Mouse (Mus musculus): ENCODE measurements at regions not wholly inside any gene's neighbourhood (a gene's known extent, or its start where the extent isn't known, plus 50 kb on each side); places are given as distances from the start of the nearest gene placed in this dataset.

- no peak for TF ChIP-seq POLR2A (IDR thresholded peaks at IDR 0.05; ENCODE audit: borderline replicate concordance, extremely low read depth, insufficient read depth, insufficient read length)
- H3K4me2 ChIP-seq (replicated peaks; ENCODE audit: low read depth, low read length, severe bottlenecking) = no peak overlapping the region
Observed at GRCm38 (mm10) chr8:89439304-89439703, 395.3 kb upstream of the Sall1 start.

GRCm38 (mm10) chr8:89426969-89427368 is 383.0 kb upstream of the Sall1 start:
- no peak overlapping the region for H3K4me3 ChIP-seq (replicated peaks; ENCODE audit: low read length)

More at GRCm38 (mm10) chr8:89439304-89439703, 395.3 kb upstream of the Sall1 start:
- no peaks in the 10 kb centered on the region for H3K36me3 ChIP-seq (ENCODE audit: control insufficient read depth, insufficient read depth, low read length)
- H3K27me3 ChIP-seq (ENCODE audit: control insufficient read depth, insufficient read depth, low read length) = no peaks in the 10 kb centered on the region
- no peak overlapping the region for H3K4me3 ChIP-seq (replicated peaks; ENCODE audit: low read length)
- no peaks in the 10 kb centered on the region for H3K4me1 ChIP-seq (ENCODE audit: control insufficient read depth, insufficient read depth, low read length)
- DNase-seq (ENCODE audit: low spot score) (no peak), ATAC-seq (ENCODE audit: low FRiP score, low read depth) (no peak)
- H3K9me3 ChIP-seq (ENCODE audit: control insufficient read depth, low read length) = no peaks in the 10 kb centered on the region
- H3K9ac ChIP-seq (ENCODE audit: low read depth, low read length, severe bottlenecking) = no peak overlapping the region
- 40% methylated on average over 6 of the region's 6 CpGs for WGBS
- H3K27ac ChIP-seq (replicated peaks; ENCODE audit: low read depth, low read length) = no peak overlapping the region

GRCm38 (mm10) chr8:89415287-89415686 is 371.3 kb upstream of the Sall1 start:
- Histone ChIP-seq H3K36me3 (ENCODE audit: control insufficient read depth, insufficient read depth, low read length) (no peaks in the 10 kb centered on the region), H3K4me2 (replicated peaks; ENCODE audit: low read depth, low read length, severe bottlenecking) (no peak overlapping the region), H3K4me3 (replicated peaks; ENCODE audit: low read length) (no peak overlapping the region), H3K4me1 (ENCODE audit: control insufficient read depth, insufficient read depth, low read length) (no peaks in the 10 kb centered on the region), H3K9me3 (ENCODE audit: control insufficient read depth, low read length) (no peaks in the 10 kb centered on the region), H3K27ac (replicated peaks; ENCODE audit: low read depth, low read length) (no peak overlapping the region), H3K9ac (ENCODE audit: low read depth, low read length, severe bottlenecking) (no peak overlapping the region), H3K27me3 (ENCODE audit: control insufficient read depth, insufficient read depth, low read length) (no peaks in the 10 kb centered on the region)
- ATAC-seq (ENCODE audit: low FRiP score, low read depth) (no peak), DNase-seq (ENCODE audit: low spot score) (no peak)
- no peak for TF ChIP-seq POLR2A (IDR thresholded peaks at IDR 0.05; ENCODE audit: borderline replicate concordance, extremely low read depth, insufficient read depth, insufficient read length)
- WGBS = 84% methylated on average over 2 of the region's 2 CpGs

More at GRCm38 (mm10) chr8:89426969-89427368, 383.0 kb upstream of the Sall1 start:
- H3K9ac ChIP-seq (ENCODE audit: low read depth, low read length, severe bottlenecking) = no peak overlapping the region
- H3K27ac ChIP-seq (replicated peaks; ENCODE audit: low read depth, low read length) = no peak overlapping the region
- ATAC-seq (ENCODE audit: low FRiP score, low read depth) = no peak
- no peak for DNase-seq (ENCODE audit: low spot score)
- WGBS = 75% methylated on average over 3 of the region's 3 CpGs
- no peak for TF ChIP-seq POLR2A (IDR thresholded peaks at IDR 0.05; ENCODE audit: borderline replicate concordance, extremely low read depth, insufficient read depth, insufficient read length)
- no peaks in the 10 kb centered on the region for H3K4me1 ChIP-seq (ENCODE audit: control insufficient read depth, insufficient read depth, low read length)
- no peaks in the 10 kb centered on the region for H3K36me3 ChIP-seq (ENCODE audit: control insufficient read depth, insufficient read depth, low read length)
- H3K4me2 ChIP-seq (replicated peaks; ENCODE audit: low read depth, low read length, severe bottlenecking) = no peak overlapping the region
- no peaks in the 10 kb centered on the region for H3K9me3 ChIP-seq (ENCODE audit: control insufficient read depth, low read length)
- no peaks in the 10 kb centered on the region for H3K27me3 ChIP-seq (ENCODE audit: control insufficient read depth, insufficient read depth, low read length)

- Histone ChIP-seq H3K36me3 (ENCODE audit: control insufficient read depth, insufficient read depth, low read length) (no peaks in the 10 kb centered on the region), H3K4me1 (ENCODE audit: control insufficient read depth, insufficient read depth, low read length) (no peaks in the 10 kb centered on the region), H3K4me3 (replicated peaks; ENCODE audit: low read length) (no peak overlapping the region), H3K27ac (replicated peaks; ENCODE audit: low read depth, low read length) (no peak overlapping the region), H3K4me2 (replicated peaks; ENCODE audit: low read depth, low read length, severe bottlenecking) (no peak overlapping the region), H3K9ac (ENCODE audit: low read depth, low read length, severe bottlenecking) (no peak overlapping the region), H3K9me3 (ENCODE audit: control insufficient read depth, low read length) (no peaks in the 10 kb centered on the region), H3K27me3 (ENCODE audit: control insufficient read depth, insufficient read depth, low read length) (no peaks in the 10 kb centered on the region)
- 44% methylated on average over 8 of the region's 8 CpGs for WGBS
- TF ChIP-seq POLR2A (IDR thresholded peaks at IDR 0.05; ENCODE audit: borderline replicate concordance, extremely low read depth, insufficient read depth, insufficient read length) = no peak
- ATAC-seq (ENCODE audit: low FRiP score, low read depth) (no peak), DNase-seq (ENCODE audit: low spot score) (no peak)
Observed at GRCm38 (mm10) chr8:89412500-89412899, 368.5 kb upstream of the Sall1 start.

GRCm38 (mm10) chr8:89412046-89412445 is 368.1 kb upstream of the Sall1 start:
- Histone ChIP-seq H3K4me3 (replicated peaks; ENCODE audit: low read length) (no peak overlapping the region), H3K27ac (replicated peaks; ENCODE audit: low read depth, low read length) (no peak overlapping the region), H3K36me3 (ENCODE audit: control insufficient read depth, insufficient read depth, low read length) (no peaks in the 10 kb centered on the region), H3K4me1 (ENCODE audit: control insufficient read depth, insufficient read depth, low read length) (no peaks in the 10 kb centered on the region), H3K4me2 (replicated peaks; ENCODE audit: low read depth, low read length, severe bottlenecking) (no peak overlapping the region), H3K9ac (ENCODE audit: low read depth, low read length, severe bottlenecking) (no peak overlapping the region), H3K27me3 (ENCODE audit: control insufficient read depth, insufficient read depth, low read length) (no peaks in the 10 kb centered on the region), H3K9me3 (ENCODE audit: control insufficient read depth, low read length) (no peaks in the 10 kb centered on the region)
- ATAC-seq (ENCODE audit: low FRiP score, low read depth) (no peak), DNase-seq (ENCODE audit: low spot score) (no peak)
- no peak for TF ChIP-seq POLR2A (IDR thresholded peaks at IDR 0.05; ENCODE audit: borderline replicate concordance, extremely low read depth, insufficient read depth, insufficient read length)
- WGBS = 13% methylated on average over 7 of the region's 7 CpGs

GRCm38 (mm10) chr8:89406688-89407087 is 362.7 kb upstream of the Sall1 start:
- H3K9ac ChIP-seq (ENCODE audit: low read depth, low read length, severe bottlenecking) = no peak overlapping the region
- DNase-seq (ENCODE audit: low spot score) (no peak), ATAC-seq (ENCODE audit: low FRiP score, low read depth) (no peak)
- H3K27ac ChIP-seq (replicated peaks; ENCODE audit: low read depth, low read length) = no peak overlapping the region
- no peaks in the 10 kb centered on the region for H3K27me3 ChIP-seq (ENCODE audit: control insufficient read depth, insufficient read depth, low read length)
- no peak for TF ChIP-seq POLR2A (IDR thresholded peaks at IDR 0.05; ENCODE audit: borderline replicate concordance, extremely low read depth, insufficient read depth, insufficient read length)
- H3K36me3 ChIP-seq (ENCODE audit: control insufficient read depth, insufficient read depth, low read length) = no peaks in the 10 kb centered on the region
- no peaks in the 10 kb centered on the region for H3K9me3 ChIP-seq (ENCODE audit: control insufficient read depth, low read length)
- no peak overlapping the region for H3K4me3 ChIP-seq (replicated peaks; ENCODE audit: low read length)
- WGBS = 79% methylated on average over 5 of the region's 5 CpGs
- peaks cover 3% of the 10 kb centered on the region; the same call in 1 of the 2 replicates for H3K4me1 ChIP-seq (ENCODE audit: control insufficient read depth, insufficient read depth, low read length)
- no peak overlapping the region for H3K4me2 ChIP-seq (replicated peaks; ENCODE audit: low read depth, low read length, severe bottlenecking)
